Mouse (Mus musculus): ENCODE results near the gene Myo15b. TPM values are rescaled to one million over a fixed set of nuclear protein-coding genes. Genes with fewer than 3 reads are reported as not detected.
A peak's percentile ranks its signal among the peaks of the same experiment; 100 is the strongest.

Myo15b gene
- polyA plus RNA-seq, 1 experiment from 2014 or later, result 0.24 TPM

DNA sequence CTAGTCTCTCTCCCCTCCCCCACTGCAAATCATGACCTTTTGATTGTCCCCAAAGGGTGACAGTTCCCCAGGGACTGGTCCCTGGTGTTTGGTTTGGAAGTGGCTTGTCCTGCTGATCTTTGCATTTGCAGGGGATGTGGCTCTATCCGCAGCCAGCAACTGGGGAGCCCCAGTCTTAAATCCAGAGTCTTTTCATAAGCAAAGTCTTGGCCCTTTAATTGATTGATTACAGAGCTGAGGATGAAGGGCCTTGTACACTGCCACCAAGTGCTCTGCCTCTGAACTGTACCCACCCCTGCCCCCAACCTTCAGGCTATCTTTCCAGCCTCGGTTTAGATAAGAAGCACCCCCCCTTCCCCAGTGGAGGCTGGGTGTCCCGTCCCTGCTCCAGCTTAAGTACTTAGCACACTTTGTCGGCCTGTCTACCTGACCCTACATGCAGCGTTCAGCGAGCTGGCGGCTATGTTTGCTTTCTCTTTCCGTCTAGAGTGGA lies 25.1 kb upstream of the Myo15b start:
- no peak overlapping the region for H3K4me3 ChIP-seq
- peaks cover 51% of the 10 kb centered on the region for H3K4me1 ChIP-seq
- no peaks in the 10 kb centered on the region for H3K9me3 ChIP-seq
- peak overlapping the region; percentile 10; the same call in 1 of the 2 replicates for H3K27ac ChIP-seq
- H3K4me2 ChIP-seq (replicated peaks), result peak overlapping the region; percentile 23; the same call in 1 of the 2 replicates
- H3K36me3 ChIP-seq, result no peaks in the 10 kb centered on the region
- no peak for ATAC-seq (ENCODE audit: low FRiP score, low read depth)
- WGBS, result 12% methylated on average over 8 of the region's 8 CpGs
- peaks cover 22% of the 10 kb centered on the region for H3K27me3 ChIP-seq
- 0 out of 2 replicates have a peak overlapping the region, but pooled peaks have one; percentile 25 for H3K9ac ChIP-seq

DNA sequence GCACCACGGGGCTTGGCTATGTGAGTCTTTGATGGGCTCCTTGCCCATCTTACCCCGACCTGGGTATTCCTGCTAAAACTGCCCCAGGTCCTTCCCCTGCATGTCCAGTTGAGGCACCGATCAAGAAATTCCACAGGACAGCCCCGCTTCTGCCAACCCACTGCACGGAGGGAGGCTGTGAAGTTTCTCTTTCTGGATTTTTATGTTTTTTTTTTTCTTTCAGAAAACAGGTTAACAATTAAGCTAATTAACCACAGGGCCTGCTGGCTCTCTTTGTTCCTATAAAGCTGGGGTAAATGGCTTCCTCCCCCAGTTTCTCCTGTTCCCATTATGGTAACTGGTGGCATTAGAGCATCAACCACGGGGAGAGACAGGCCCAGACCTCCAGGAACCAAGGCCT lies 24.2 kb upstream of the Myo15b start:
- Histone ChIP-seq H3K27ac (no peak overlapping the region), H3K4me1 (peaks cover 53% of the 10 kb centered on the region), H3K27me3 (peaks cover 22% of the 10 kb centered on the region), H3K36me3 (no peaks in the 10 kb centered on the region), H3K4me2 (replicated peaks) (no peak overlapping the region), H3K4me3 (no peak overlapping the region), H3K9ac (peak overlapping the region; percentile 50; the same call in 1 of the 2 replicates), H3K9me3 (no peaks in the 10 kb centered on the region)
- no peak for ATAC-seq (ENCODE audit: low FRiP score, low read depth)
- WGBS, result 50% methylated on average over 6 of the region's 6 CpGs

DNA sequence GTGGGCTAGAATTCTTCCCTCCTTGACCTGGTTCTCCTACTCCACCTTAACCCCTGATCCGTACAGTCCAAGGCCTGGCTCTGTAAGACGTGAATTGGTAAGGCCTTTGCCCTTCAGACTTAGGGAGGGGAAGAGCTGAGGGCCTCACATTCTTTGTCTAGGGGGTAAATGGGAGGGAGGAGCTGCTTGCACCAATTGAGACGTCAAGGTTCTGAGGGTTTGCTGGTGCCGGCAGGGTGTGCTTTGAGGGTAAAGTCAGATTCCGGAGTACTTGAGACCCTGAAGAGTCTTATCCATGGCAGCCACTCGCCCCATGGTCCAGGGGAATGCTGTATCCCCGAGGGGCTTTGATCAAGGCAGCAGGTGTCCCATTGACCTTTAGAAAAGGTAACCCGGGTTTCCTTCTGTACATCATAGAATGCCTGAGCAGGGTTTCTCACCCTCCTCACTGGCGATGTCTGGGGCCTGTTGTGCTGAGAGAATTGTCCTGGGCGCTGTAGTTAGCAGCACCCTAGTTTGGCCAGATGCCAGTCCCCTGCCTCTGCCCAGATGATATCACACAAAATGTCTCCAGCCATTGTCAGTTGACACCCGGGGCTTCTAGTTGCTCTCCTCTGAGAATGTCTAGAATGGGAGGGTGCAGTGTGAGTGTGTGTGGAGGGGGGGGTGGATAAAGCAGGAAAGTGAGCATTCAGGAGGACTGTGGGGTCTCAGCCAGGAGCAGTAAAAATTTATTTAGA lies 21.4 kb upstream of the Myo15b start:
- H3K36me3 ChIP-seq, result no peaks in the 10 kb centered on the region
- no peak for ATAC-seq (ENCODE audit: low FRiP score, low read depth)
- H3K27ac ChIP-seq, result no peak overlapping the region
- H3K27me3 ChIP-seq, result 0 out of 2 replicates have a peak, but pooled peaks cover under 1% of the 10 kb centered on the region
- H3K9ac ChIP-seq, result no peak overlapping the region
- H3K4me2 ChIP-seq (replicated peaks), result no peak overlapping the region
- H3K4me3 ChIP-seq, result no peak overlapping the region
- 55% methylated on average over 11 of the region's 11 CpGs for WGBS
- no peaks in the 10 kb centered on the region for H3K9me3 ChIP-seq
- H3K4me1 ChIP-seq, result peaks cover 53% of the 10 kb centered on the region

DNA sequence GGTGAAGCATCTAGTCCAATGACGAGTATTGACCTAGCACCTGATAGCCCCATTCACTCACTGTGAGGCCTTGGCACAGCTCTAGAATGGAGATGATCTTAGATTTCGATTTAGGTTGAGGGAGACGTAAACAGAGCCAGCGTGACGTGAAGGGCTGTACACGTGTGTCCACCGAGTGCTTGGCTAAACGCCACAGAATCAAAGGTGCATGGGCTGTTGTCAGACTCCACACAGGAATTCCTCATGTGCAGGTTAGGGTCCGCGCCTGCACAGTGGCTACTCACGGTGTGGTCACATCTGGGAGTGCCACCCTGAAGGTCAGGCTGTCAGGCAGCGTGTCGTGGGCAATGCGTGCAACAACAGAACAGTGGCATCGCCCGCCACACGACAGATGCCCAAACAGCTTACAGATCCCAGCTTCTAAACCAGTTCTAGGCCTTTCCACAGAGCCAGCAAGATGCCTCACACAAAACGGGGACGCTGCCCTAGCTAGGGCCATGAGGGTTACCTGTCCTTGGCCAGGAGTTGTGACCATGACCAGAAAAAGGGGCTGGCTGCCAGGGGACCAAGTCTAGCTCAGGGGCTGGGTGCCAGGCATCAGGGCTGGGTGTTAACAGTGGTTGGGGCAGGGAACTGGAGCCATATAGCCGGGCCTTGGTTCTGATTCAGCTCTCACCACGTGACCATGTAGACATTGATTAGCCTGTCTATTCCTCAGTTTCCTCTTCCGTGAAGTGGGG lies 20.4 kb upstream of the Myo15b start:
- peaks cover 52% of the 10 kb centered on the region for H3K4me1 ChIP-seq
- H3K4me2 ChIP-seq (replicated peaks), result no peak overlapping the region
- H3K9me3 ChIP-seq, result no peaks in the 10 kb centered on the region
- no peak overlapping the region for H3K9ac ChIP-seq
- WGBS, result 91% methylated on average over 22 of the region's 22 CpGs
- no peak overlapping the region for H3K27ac ChIP-seq
- no peaks in the 10 kb centered on the region for H3K36me3 ChIP-seq
- no peaks in the 10 kb centered on the region for H3K27me3 ChIP-seq
- no peak overlapping the region for H3K4me3 ChIP-seq
- ATAC-seq (ENCODE audit: low FRiP score, low read depth), result no peak

DNA sequence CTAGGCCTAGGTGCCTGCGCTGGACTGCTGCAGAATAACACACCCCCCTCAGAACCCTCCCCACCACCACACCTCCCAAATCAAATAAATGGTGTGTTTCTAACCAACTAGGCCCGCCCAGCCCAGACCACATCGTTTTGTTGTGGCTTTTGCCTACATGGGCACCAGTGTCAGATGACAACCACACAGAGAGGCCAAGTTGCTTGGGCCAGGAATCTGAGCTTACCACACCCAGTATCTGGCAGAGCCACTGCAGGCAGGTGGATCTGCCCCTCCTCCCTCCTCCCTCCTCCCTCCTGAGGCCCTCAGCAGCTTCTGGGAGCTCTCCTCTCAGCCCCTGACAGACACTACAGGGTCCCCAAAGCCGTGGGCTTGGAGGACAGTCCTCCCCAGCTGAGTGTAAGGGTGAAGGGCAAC lies 19.3 kb upstream of the Myo15b start:
- H3K36me3 ChIP-seq, result no peaks in the 10 kb centered on the region
- no peak overlapping the region for H3K9ac ChIP-seq
- ATAC-seq (ENCODE audit: low FRiP score, low read depth), result no peak
- H3K27ac ChIP-seq, result no peak overlapping the region
- 28% methylated on average over 4 of the region's 4 CpGs for WGBS
- H3K27me3 ChIP-seq, result no peaks in the 10 kb centered on the region
- H3K9me3 ChIP-seq, result no peaks in the 10 kb centered on the region
- no peak overlapping the region for H3K4me3 ChIP-seq
- H3K4me1 ChIP-seq, result peaks cover 40% of the 10 kb centered on the region
- no peak overlapping the region for H3K4me2 ChIP-seq (replicated peaks)

DNA sequence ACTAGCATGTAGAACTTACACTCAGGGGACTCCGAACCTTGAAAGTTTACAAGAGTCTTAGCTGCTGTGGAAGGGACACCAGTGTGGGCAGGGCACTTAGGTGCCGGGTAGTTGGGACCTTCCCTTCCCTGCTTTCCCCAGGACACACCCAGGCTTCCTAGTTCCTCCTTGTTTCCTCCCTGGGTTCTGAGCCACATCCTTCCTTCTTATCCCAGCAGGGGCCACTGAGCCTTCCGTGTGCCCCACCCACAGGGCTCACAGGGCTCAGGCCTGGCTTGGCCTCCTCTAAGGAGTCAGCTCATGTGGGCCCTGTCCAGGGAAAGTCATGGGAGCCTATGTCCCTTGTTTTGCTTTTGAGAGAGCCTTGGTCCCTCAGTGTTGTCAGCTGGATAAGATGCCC lies 18.5 kb upstream of the Myo15b start:
- 64% methylated on average over 3 of the region's 3 CpGs for WGBS
- Histone ChIP-seq H3K4me2 (replicated peaks) (no peak overlapping the region), H3K36me3 (no peaks in the 10 kb centered on the region), H3K9me3 (no peaks in the 10 kb centered on the region), H3K27me3 (no peaks in the 10 kb centered on the region), H3K4me3 (no peak overlapping the region), H3K27ac (no peak overlapping the region), H3K9ac (no peak overlapping the region), H3K4me1 (peaks cover 33% of the 10 kb centered on the region)
- ATAC-seq (ENCODE audit: low FRiP score, low read depth), result no peak

DNA sequence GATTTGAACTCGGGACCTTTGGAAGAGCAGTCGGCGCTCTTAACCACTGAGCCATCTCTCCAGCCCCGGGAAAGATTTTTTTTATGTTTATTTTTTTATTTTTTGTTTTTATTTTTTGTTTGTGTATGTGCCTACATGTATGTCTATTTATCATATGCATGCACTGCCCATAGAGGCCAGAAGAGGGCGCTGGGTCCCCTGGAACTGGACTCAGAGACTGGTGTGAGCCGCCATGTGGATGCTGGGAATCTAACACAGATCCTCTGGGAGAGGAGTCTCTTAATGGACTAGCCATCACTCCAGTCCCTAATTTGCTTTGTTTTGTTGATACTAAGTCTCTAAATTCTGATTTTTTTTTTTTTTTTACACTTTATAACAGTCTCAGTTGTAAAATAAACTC lies 17.2 kb upstream of the Myo15b start:
- H3K4me1 ChIP-seq, result peaks cover 33% of the 10 kb centered on the region
- H3K9me3 ChIP-seq, result peaks cover 4% of the 10 kb centered on the region; the same call in 1 of the 2 replicates
- H3K27ac ChIP-seq, result no peak overlapping the region
- H3K4me2 ChIP-seq (replicated peaks), result no peak overlapping the region
- H3K27me3 ChIP-seq, result no peaks in the 10 kb centered on the region
- H3K9ac ChIP-seq, result no peak overlapping the region
- WGBS, result 81% methylated on average over 6 of the region's 6 CpGs
- no peak for ATAC-seq (ENCODE audit: low FRiP score, low read depth)
- peaks cover 8% of the 10 kb centered on the region for H3K36me3 ChIP-seq
- H3K4me3 ChIP-seq, result no peak overlapping the region

DNA sequence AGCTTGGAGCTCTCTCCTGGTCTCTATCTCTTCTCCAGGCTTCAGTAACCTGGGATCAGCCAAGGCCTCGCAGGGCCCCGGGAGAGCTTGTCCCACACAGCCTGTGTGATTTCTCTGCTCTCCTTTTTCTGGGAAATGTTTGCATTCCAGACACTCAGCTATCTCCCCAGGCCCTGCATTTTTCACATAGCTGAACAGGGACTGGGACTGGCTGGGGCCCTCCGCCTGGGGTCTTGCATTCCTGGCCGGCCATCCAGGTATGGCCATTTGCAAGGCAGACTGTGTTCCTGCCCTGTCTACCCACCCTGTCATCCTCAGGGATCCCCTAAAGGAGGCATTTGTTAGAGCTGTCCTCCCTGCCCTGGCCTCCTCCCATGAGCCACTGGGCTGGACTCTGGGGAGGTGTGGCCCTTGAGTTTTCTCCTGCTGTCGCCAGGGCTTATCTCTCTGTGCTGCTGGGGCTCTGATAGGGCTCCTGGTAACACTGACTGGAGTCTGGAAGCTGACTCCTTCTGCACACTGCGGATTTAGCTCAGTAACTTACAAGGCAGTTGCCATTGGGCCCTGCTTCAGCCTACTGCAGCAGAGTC lies 16.1 kb upstream of the Myo15b start:
- Histone ChIP-seq H3K4me2 (replicated peaks) (no peak overlapping the region; the same call in 1 of the 2 replicates), H3K9ac (peak overlapping the region; percentile 19; the same call in 1 of the 2 replicates), H3K36me3 (peaks cover 12% of the 10 kb centered on the region), H3K27ac (peak overlapping the region; percentile 72), H3K9me3 (peaks cover 4% of the 10 kb centered on the region; the same call in 1 of the 2 replicates), H3K4me3 (no peak overlapping the region), H3K27me3 (no peaks in the 10 kb centered on the region), H3K4me1 (peaks cover 31% of the 10 kb centered on the region)
- 23% methylated on average over 6 of the region's 6 CpGs for WGBS
- ATAC-seq (ENCODE audit: low FRiP score, low read depth), result peak; percentile 24; the same call in 1 of the 2 replicates

DNA sequence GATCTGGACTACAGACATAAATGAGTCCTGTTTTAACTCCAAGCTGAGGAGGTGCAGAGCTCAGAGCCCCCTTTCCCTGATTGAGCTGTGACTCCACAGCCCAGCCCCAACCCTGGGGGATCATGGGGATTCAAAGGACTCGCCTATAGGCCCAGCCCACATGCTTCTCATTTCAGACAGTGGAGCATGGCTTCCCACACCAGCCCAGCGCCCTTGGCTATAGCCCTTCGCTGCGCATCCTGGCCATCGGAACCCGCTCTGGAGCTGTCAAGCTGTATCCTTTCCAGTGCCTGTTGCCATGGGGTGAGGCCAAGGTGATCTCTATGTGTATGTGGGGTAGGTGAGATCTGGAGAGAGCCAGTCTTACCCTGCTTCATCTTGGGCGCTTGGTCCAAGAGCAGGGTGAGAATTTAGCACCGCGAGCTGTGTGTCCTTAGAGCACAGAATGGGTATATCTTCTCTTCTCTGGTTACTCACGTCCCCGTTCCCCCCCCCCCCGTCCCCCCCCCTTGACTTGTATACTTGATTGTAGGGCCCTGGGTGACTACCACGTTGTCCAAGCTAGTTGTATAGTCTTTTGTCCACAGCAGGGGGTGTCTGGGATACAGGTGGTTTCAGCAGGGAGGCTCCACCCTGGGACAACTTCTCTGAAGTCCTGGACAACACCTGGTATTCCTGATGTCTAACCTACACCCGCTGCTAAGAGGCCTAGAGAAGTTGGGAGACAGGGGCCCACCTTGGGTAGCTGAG lies 14.9 kb upstream of the Myo15b start:
- no peak overlapping the region for H3K4me2 ChIP-seq (replicated peaks)
- no peaks in the 10 kb centered on the region for H3K27me3 ChIP-seq
- 81% methylated on average over 11 of the region's 14 CpGs for WGBS
- no peak overlapping the region for H3K4me3 ChIP-seq
- peaks cover 12% of the 10 kb centered on the region for H3K36me3 ChIP-seq
- H3K4me1 ChIP-seq, result peaks cover 29% of the 10 kb centered on the region
- no peak overlapping the region for H3K27ac ChIP-seq
- peaks cover 4% of the 10 kb centered on the region; the same call in 1 of the 2 replicates for H3K9me3 ChIP-seq
- no peak for ATAC-seq (ENCODE audit: low FRiP score, low read depth)
- H3K9ac ChIP-seq, result no peak overlapping the region

DNA sequence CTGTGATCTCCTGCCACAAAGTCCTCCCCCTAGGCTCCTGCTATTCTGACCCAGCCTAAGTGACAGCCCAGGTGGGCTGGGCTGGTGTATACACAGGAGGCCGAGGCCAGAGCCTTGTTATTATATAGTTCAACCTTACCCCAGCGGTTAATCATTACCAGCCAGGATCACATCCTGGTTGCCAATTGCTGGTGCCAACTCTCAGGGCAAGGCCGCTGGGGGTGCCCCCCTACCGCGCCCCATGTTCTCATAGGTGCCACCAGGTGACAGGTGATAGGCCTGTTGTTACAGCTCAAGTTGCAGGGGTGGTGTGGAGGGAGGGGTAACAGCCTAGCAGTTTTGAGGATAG lies 14.3 kb upstream of the Myo15b start:
- H3K4me3 ChIP-seq, result no peak overlapping the region
- no peak overlapping the region for H3K27ac ChIP-seq
- no peaks in the 10 kb centered on the region for H3K27me3 ChIP-seq
- 87% methylated on average over 5 of the region's 5 CpGs for WGBS
- H3K36me3 ChIP-seq, result peaks cover 12% of the 10 kb centered on the region
- ATAC-seq (ENCODE audit: low FRiP score, low read depth), result no peak
- H3K9ac ChIP-seq, result no peak overlapping the region
- no peak overlapping the region for H3K4me2 ChIP-seq (replicated peaks)
- H3K9me3 ChIP-seq, result peaks cover 4% of the 10 kb centered on the region; the same call in 1 of the 2 replicates
- peaks cover 26% of the 10 kb centered on the region for H3K4me1 ChIP-seq

DNA sequence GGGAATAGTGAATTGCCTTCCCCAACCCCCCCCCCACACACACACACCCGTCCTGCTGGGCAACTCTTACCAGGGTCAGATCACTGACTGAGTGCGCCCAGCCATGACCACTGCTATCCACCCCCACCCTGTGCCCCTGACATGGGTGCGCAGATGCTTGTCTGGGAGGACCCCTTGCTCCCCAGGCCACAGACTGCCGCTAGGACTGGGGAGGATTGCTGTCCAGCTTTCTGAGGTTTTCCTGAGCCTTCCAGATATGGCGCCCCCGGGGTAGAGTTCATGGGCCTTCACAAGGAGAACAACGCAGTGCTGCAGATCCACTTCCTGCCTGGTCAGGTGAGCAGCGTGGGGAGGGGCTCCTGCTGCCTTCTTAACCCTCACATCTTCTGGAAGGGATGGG lies 14.0 kb upstream of the Myo15b start:
- Histone ChIP-seq H3K36me3 (peaks cover 12% of the 10 kb centered on the region), H3K9me3 (peaks cover 4% of the 10 kb centered on the region; the same call in 1 of the 2 replicates), H3K4me2 (replicated peaks) (no peak overlapping the region), H3K4me3 (no peak overlapping the region), H3K4me1 (peaks cover 22% of the 10 kb centered on the region), H3K9ac (no peak overlapping the region), H3K27me3 (no peaks in the 10 kb centered on the region), H3K27ac (no peak overlapping the region)
- no peak for ATAC-seq (ENCODE audit: low FRiP score, low read depth)
- 75% methylated on average over 8 of the region's 8 CpGs for WGBS
